Mouse (Mus musculus) kidney, postnatal 36 days (tissue): ENCODE results near the gene Gm17087.

Experiments
- DNase-seq, 2 experiments: peaks; one replicate each; pipeline ENCODE4 v3.0.0; 2021 to 2022; ENCODE audit warnings: mixed read lengths in 2 of 2

Gm17087 gene

GRCm38 (mm10) chr17:8566850-8567249 is at the start of gene Gm17087:
Gene Gm17087 (minus strand): TSS chr17:8566950.
- no peak for DNase-seq

- peak; percentile 73 to 89 for DNase-seq
These were observed 47.3 kb upstream of the Gm17087 start for GRCm38 (mm10) chr17:8613882-8614551.

GRCm38 (mm10) chr17:8611916-8612315 is 45.2 kb upstream of the Gm17087 start:
- no peak for DNase-seq

GRCm38 (mm10) chr17:8606695-8607094 is 39.9 kb upstream of the Gm17087 start:
- DNase-seq: no peak

- DNase-seq: no peak
These were observed 39.2 kb upstream of the Gm17087 start for GRCm38 (mm10) chr17:8605921-8606320.

- no peak for DNase-seq
These were observed 36.2 kb upstream of the Gm17087 start for GRCm38 (mm10) chr17:8602976-8603375.

GRCm38 (mm10) chr17:8597790-8598189 is 31.0 kb upstream of the Gm17087 start:
- peak; percentile 57 to 80 for DNase-seq

- peak; percentile 39 to 85 for DNase-seq
These were observed 25.9 kb upstream of the Gm17087 start for GRCm38 (mm10) chr17:8592427-8593277.

GRCm38 (mm10) chr17:8581579-8581978 is 14.8 kb upstream of the Gm17087 start:
- DNase-seq: no peak

- DNase-seq: peak; percentile 7 to 39
These were observed 13.6 kb upstream of the Gm17087 start for GRCm38 (mm10) chr17:8580360-8580759.

GRCm38 (mm10) chr17:8573542-8574260 is 7.0 kb upstream of the Gm17087 start:
- no peak for DNase-seq

- DNase-seq: no peak
These were observed 3.9 kb downstream of the Gm17087 start for GRCm38 (mm10) chr17:8562886-8563280.

GRCm38 (mm10) chr17:8562101-8562885 is 4.5 kb downstream of the Gm17087 start:
- no peak for DNase-seq

GRCm38 (mm10) chr17:8557926-8558325 is 8.8 kb downstream of the Gm17087 start:
- no peak for DNase-seq

GRCm38 (mm10) chr17:8556223-8556622 is 10.5 kb downstream of the Gm17087 start:
- DNase-seq: no peak

- DNase-seq: no peak
These were observed 11.0 kb downstream of the Gm17087 start for GRCm38 (mm10) chr17:8555785-8556184.

GRCm38 (mm10) chr17:8554219-8554618 is 12.5 kb downstream of the Gm17087 start:
- DNase-seq: no peak

- DNase-seq: no peak
These were observed 13.1 kb downstream of the Gm17087 start for GRCm38 (mm10) chr17:8553601-8554000.

- DNase-seq: peak in 1 of 2 experiments; percentile 5
These were observed 14.3 kb downstream of the Gm17087 start for GRCm38 (mm10) chr17:8552346-8553035.

- DNase-seq: no peak
These were observed 15.1 kb downstream of the Gm17087 start for GRCm38 (mm10) chr17:8551641-8552040.

GRCm38 (mm10) chr17:8548733-8549132 is 18.0 kb downstream of the Gm17087 start:
- DNase-seq: peak in 1 of 2 experiments; percentile 38

GRCm38 (mm10) chr17:8546366-8546765 is 20.4 kb downstream of the Gm17087 start:
- DNase-seq: no peak
